Mouse (Mus musculus) heart, embryonic 13.5 days (tissue): ENCODE data around the gene Gm3435. TPM values are rescaled to one million over a fixed set of nuclear protein-coding genes. Genes with fewer than 3 reads are reported as not detected.

Experiments
- ATAC-seq: fragments of 200-750 bp; cut with Nextera tagmentation; 2 replicates; pipeline ENCODE4 v1.8.0; 2017; ENCODE audit warnings: moderate TSS enrichment; ENCODE audit not compliant: insufficient number of reproducible peaks, low FRiP score, low TSS enrichment; ENCODE audit errors: extremely low read depth
- H3K27ac ChIP-seq: fragments of 300-500 bp; sonication (generic); replicated peaks from 2 replicates; pipeline ENCODE4 v1.5.1; 2015; ENCODE audit warnings: moderate library complexity, mild to moderate bottlenecking, inconsistent platforms
- H3K27me3 ChIP-seq: fragments of 300-500 bp; sonication (generic); replicated peaks from 2 replicates; pipeline ENCODE4 v1.6.1; 2015; ENCODE audit warnings: mild to moderate bottlenecking, inconsistent platforms
- H3K36me3 ChIP-seq: fragments of 300-500 bp; sonication (generic); 2 replicates; pipeline ENCODE4 v1.6.1; 2015; ENCODE audit warnings: mild to moderate bottlenecking, inconsistent platforms
- H3K4me1 ChIP-seq: fragments of 300-500 bp; sonication (generic); 2 replicates; pipeline ENCODE4 v1.6.1; 2015; ENCODE audit warnings: inconsistent platforms
- H3K4me2 ChIP-seq: fragments of 300-500 bp; sonication (generic); 2 replicates; pipeline ENCODE4 v1.6.1; 2015; ENCODE audit warnings: inconsistent platforms, mild to moderate bottlenecking, moderate library complexity
- H3K4me3 ChIP-seq: fragments of 300-500 bp; sonication (generic); 2 replicates; pipeline ENCODE4 v1.5.1; 2015; ENCODE audit warnings: moderate library complexity, mild to moderate bottlenecking, inconsistent platforms
- H3K9ac ChIP-seq: fragments of 300-500 bp; sonication (generic); 2 replicates; pipeline ENCODE4 v1.6.1; 2015; ENCODE audit warnings: inconsistent platforms, mild to moderate bottlenecking, moderate library complexity
- H3K9me3 ChIP-seq: fragments of 300-500 bp; sonication (generic); 2 replicates; pipeline ENCODE4 v1.6.1; 2016; ENCODE audit warnings: inconsistent platforms
- WGBS: fragments of 180-500 bp; shearing (Covaris S2); methylation state at CpG from one replicate; pipeline ENCODE4 v1.1.7; 2015; ENCODE audit warnings: mixed read lengths; 5-methylcytosine and 5-hydroxymethylcytosine counted together
- polyA plus RNA-seq: library from polyadenylated mRNA; unstranded; fragments of >200 nt; fragmentation: Nextera tagmentation; extraction: Ambion mirVana; gene quantifications from 2 replicates; pipeline ENCODE4 v1.2.1, GENCODE M21; 2015

Gene Gm3435
- polyA plus RNA-seq, 1 experiment from 2014 or later: 4.9 TPM

DNA sequence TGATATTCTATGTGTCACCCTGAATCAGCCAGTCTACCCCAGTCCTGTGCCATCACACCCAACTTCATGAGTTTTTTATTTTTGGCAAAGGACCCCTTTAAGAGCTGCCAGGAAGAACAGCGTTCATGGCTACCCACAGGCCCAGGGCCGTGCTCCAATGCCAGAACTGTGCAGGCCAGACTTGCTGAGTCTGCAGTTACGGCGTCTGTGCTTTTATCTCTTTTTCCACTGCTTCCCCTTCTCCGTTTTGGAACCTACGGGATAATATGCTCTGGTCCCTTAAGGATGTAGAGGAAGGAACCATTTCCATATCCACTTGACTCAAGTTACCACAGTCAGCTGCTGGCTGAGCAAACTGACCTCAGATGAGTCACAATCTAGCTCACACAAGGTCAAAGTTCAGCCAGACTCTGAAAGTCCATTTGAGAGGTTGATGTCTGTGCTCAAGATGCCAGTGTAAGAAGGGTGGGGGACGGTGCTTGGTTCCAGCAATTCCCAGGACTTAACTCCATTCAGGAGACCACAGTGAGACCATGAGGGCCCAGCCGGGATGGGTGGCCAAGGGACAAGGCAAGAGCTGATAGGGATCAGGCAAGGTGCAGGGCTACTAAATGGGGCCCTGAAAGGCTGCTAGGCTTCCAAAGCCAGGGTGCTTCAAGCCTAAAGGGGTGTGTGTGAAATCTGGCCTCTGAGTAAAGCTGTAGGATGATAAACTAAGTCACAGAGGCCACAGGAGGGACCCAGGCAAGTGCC lies 58.2 kb downstream of the Gm3435 start:
- Histone ChIP-seq H3K36me3 (peaks cover 11% of the 10 kb centered on the region), H3K9ac (no peak overlapping the region), H3K27ac (peak overlapping the region; percentile 63), H3K4me1 (peaks cover 35% of the 10 kb centered on the region), H3K4me2 (no peak overlapping the region), H3K9me3 (no peaks in the 10 kb centered on the region), H3K4me3 (no peak overlapping the region), H3K27me3 (peaks cover 24% of the 10 kb centered on the region)
- 50% methylated on average over 8 of the region's 8 CpGs for WGBS
- no peak for ATAC-seq

DNA sequence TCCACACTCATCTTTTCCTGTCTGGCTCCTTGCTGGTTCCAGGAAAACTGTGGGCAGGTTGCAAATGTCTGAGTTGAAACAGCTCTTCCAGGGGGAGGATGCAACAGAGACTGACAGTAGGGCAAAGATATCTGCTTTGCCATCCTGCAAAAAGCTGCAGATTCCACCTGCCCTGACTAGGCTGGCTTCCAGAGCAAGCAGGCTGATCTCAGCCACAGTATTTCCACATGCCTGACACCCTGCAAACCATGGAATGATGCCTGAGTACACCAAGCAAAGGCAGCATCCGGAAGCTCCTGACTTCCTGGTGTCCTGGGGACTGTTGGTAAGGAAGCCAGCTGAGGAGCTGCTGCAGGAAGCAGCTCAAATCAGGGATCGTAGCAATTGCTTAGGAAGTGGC lies 59.1 kb downstream of the Gm3435 start:
- no peak for ATAC-seq
- WGBS: 50% methylated on average over 2 of the region's 2 CpGs
- H3K27me3 ChIP-seq: peaks cover 23% of the 10 kb centered on the region
- no peak overlapping the region for H3K4me3 ChIP-seq
- H3K36me3 ChIP-seq: peaks cover 2% of the 10 kb centered on the region; the same call in 1 of the 2 replicates
- H3K9ac ChIP-seq: no peak overlapping the region
- H3K4me1 ChIP-seq: peaks cover 35% of the 10 kb centered on the region
- H3K27ac ChIP-seq: peak overlapping the region; percentile 24; the same call in 1 of the 2 replicates
- H3K9me3 ChIP-seq: no peaks in the 10 kb centered on the region
- no peak overlapping the region for H3K4me2 ChIP-seq

Other genes with a start within 250 kb of the Gm3435 start
- 3.3 TPM in 2 replicates for gene Wdr27, start 67.0 kb upstream of the Gm3435 start, polyA plus RNA-seq
- gene 1600012H06Rik, start 67.0 kb upstream of the Gm3435 start, polyA plus RNA-seq: 29.2 and 30.5 TPM in 2 replicates
- gene Phf10, start 48.9 kb upstream of the Gm3435 start, polyA plus RNA-seq: 22.9 and 24.4 TPM in 2 replicates
- 5.8 and 8.1 TPM in 2 replicates for gene 9030025P20Rik, start 31.7 kb upstream of the Gm3435 start, polyA plus RNA-seq
- gene Gm3417, start 31.4 kb upstream of the Gm3435 start, polyA plus RNA-seq: 0.25 TPM in 1 of 2 replicates, not detected in the other
- 51.8 and 66.8 TPM in 2 replicates for gene Ermard, start 31.0 kb downstream of the Gm3435 start, polyA plus RNA-seq
- gene Tcte3, start 31.3 kb downstream of the Gm3435 start, polyA plus RNA-seq: 0.62 TPM in 1 of 2 replicates, not detected in the other
- 2.2 and 3.2 TPM in 2 replicates for gene Gm3448, start 31.4 kb downstream of the Gm3435 start, polyA plus RNA-seq